ENCODE assay signal across 22 mouse cellular contexts in the genomic region with DNA sequence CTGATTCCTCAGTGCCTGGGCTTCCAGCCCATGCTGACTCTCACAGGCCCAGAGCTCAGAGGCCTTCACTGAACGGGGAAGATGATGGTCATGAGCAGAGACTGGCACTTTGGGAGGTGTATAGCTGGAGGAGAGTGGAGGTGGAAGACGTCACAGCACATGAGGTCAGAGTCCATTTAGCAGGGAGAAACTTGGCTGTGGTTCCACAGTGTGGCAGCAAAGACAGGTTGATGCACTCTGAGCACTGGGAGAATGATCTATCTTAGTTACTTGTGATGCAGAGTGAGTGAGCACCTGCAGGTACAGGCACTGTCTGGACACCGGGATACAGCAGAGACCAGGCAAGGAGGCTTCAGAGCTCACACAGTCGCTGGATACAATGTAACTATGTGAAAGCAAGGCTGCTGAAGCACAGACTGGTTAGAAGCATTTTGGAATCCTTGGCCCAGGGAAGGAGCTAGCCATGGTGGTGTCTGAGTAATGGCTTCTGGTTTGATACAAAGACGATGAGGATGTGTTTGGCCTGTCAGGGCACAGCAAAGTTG. TPM values are rescaled to one million over a fixed set of nuclear protein-coding genes. Genes with fewer than 3 reads are reported as not detected.
"Had no signal": no experiment of that assay in that cellular context is flagged by ENCODE, and none has a peak within 500 bp of the region (broad histone marks: within the 10 kb centered on the region; RNA-seq: fewer than 3 reads in every experiment).

No protein-coding gene starts in this region.

- H3K27ac ChIP-seq: layer of hippocampus, adult 2 months; limb, embryonic 10.5 days; limb, embryonic 13.5 days; liver, embryonic 14.5 days; macrophage; midbrain, embryonic 12.5 days; midbrain, embryonic 15.5 days; neural tube, embryonic 12.5 days; neural tube, embryonic 15.5 days; stomach, postnatal 0 days had no signal

- ATAC-seq: intestine, postnatal 0 days; liver, postnatal 0 days; lung, postnatal 0 days; midbrain, embryonic 15.5 days had no signal

- DNase-seq: layer of hippocampus, adult 9-11 months; liver; liver, postnatal 0 days; lung, embryonic 14.5 days; right cerebral cortex, adult 18-20 months; right cerebral cortex, postnatal 14 days; right cerebral cortex, postnatal 4 days; thymus, adult 18-20 months; thymus, postnatal 36 days had no signal

- H3K4me3 ChIP-seq: layer of hippocampus, adult 2 months; limb, embryonic 10.5 days; limb, embryonic 13.5 days; midbrain, embryonic 12.5 days; midbrain, embryonic 15.5 days; neural tube, embryonic 12.5 days; neural tube, embryonic 15.5 days had no signal

- H3K27me3 ChIP-seq: limb, embryonic 13.5 days; midbrain, embryonic 12.5 days; midbrain, embryonic 15.5 days; neural tube, embryonic 12.5 days; neural tube, embryonic 15.5 days had no signal

- H3K9ac ChIP-seq: limb, embryonic 13.5 days; liver, embryonic 14.5 days; liver, postnatal 0 days; lung, embryonic 14.5 days; midbrain, embryonic 12.5 days; midbrain, embryonic 15.5 days; neural tube, embryonic 12.5 days; neural tube, embryonic 15.5 days had no signal

- H3K4me1 ChIP-seq: limb, embryonic 10.5 days; limb, embryonic 13.5 days; midbrain, embryonic 15.5 days had no signal

- H3K36me3 ChIP-seq: limb, embryonic 10.5 days; limb, embryonic 13.5 days; midbrain, embryonic 12.5 days; midbrain, embryonic 15.5 days; neural tube, embryonic 12.5 days; neural tube, embryonic 15.5 days had no signal

- H3K9me3 ChIP-seq: limb, embryonic 10.5 days; limb, embryonic 13.5 days; midbrain, embryonic 12.5 days; midbrain, embryonic 15.5 days; neural tube, embryonic 12.5 days; neural tube, embryonic 15.5 days had no signal

- H3K4me2 ChIP-seq: limb, embryonic 13.5 days; lung, embryonic 14.5 days; midbrain, embryonic 12.5 days; midbrain, embryonic 15.5 days; neural tube, embryonic 12.5 days; neural tube, embryonic 15.5 days had no signal

RNA-seq across cellular contexts. Expression of gene Iqsec3, which starts 45.9 kb away (rescaled TPM):
- total RNA-seq: megakaryocyte, adult 5-6 weeks had no signal
- polyA plus RNA-seq: liver, postnatal 0 days; lung, embryonic 14.5 days; lung, postnatal 0 days; macrophage had no signal
